Mouse (Mus musculus): ENCODE results near the gene Runx3. TPM values are rescaled to one million over a fixed set of nuclear protein-coding genes. Genes with fewer than 3 reads are reported as not detected.
A peak's percentile ranks its signal among the peaks of the same experiment; 100 is the strongest.

Runx3 gene
- polyA plus RNA-seq, 2 experiments, result 6.3 to 11.1 TPM

DNA sequence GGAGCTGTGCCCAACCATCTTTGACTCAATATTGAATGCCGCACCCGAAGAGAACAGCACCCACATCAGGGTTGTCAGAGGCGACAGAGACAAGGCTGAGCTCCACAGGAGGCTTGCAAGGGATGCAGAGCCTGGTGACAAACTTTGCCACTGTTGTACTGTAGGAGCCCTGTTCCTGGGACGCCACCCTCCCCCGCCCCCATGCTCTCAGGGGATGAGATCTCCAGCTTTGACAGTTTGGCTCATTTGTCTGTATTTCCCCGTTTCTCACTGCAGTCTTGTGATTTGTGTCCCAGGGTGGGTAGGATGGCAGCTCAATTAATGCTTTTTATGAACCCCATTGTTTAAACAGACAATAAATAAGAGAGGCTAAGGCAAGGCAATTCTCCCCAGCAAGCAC lies 14.9 kb downstream of the Runx3 start:
- Histone ChIP-seq H3K27ac (replicated peaks; ENCODE audit: low read depth, low read length) (no peak overlapping the region), H3K4me2 (replicated peaks; ENCODE audit: low read depth, low read length, severe bottlenecking) (no peak overlapping the region), H3K36me3 (ENCODE audit: control insufficient read depth, insufficient read depth, low read length) (no peaks in the 10 kb centered on the region), H3K4me1 (ENCODE audit: control insufficient read depth, insufficient read depth, low read length) (peaks cover 4% of the 10 kb centered on the region), H3K4me3 (replicated peaks; ENCODE audit: low read length) (no peak overlapping the region), H3K9ac (ENCODE audit: low read depth, low read length, severe bottlenecking) (no peak overlapping the region), H3K27me3 (ENCODE audit: control insufficient read depth, insufficient read depth, low read length) (peaks cover 21% of the 10 kb centered on the region), H3K9me3 (ENCODE audit: control insufficient read depth, low read length) (no peaks in the 10 kb centered on the region)
- DNase-seq (ENCODE audit: low spot score) (no peak), ATAC-seq (ENCODE audit: low FRiP score, low read depth) (no peak)
- 72% methylated on average over 6 of the region's 6 CpGs for WGBS
- no peak for TF ChIP-seq POLR2A (IDR thresholded peaks at IDR 0.05; ENCODE audit: borderline replicate concordance, extremely low read depth, insufficient read depth, insufficient read length)

DNA sequence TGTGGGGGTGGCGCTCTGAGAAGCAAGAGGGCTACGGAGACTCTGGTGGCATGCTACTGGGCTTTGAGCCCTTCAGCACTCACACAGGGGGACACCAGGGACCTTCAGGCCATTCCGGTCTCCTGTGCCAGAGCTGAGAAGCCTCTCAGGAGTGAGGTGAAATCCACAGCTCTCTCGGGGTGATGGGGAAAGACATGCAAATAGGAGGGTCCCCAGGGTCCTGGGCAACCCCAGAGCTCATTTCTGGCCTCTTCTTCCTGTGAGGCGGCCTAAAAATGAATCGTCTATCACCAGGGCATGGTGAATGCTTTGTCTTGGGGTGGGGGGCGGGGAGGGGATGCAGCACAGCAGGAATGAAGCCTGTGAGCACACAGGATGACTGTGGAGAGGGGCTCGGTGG lies 15.8 kb downstream of the Runx3 start:
- Histone ChIP-seq H3K36me3 (ENCODE audit: control insufficient read depth, insufficient read depth, low read length) (no peaks in the 10 kb centered on the region), H3K9ac (ENCODE audit: low read depth, low read length, severe bottlenecking) (no peak overlapping the region), H3K27me3 (ENCODE audit: control insufficient read depth, insufficient read depth, low read length) (peaks cover 30% of the 10 kb centered on the region), H3K4me3 (replicated peaks; ENCODE audit: low read length) (no peak overlapping the region), H3K9me3 (ENCODE audit: control insufficient read depth, low read length) (no peaks in the 10 kb centered on the region), H3K4me1 (ENCODE audit: control insufficient read depth, insufficient read depth, low read length) (peaks cover 12% of the 10 kb centered on the region), H3K4me2 (replicated peaks; ENCODE audit: low read depth, low read length, severe bottlenecking) (no peak overlapping the region), H3K27ac (replicated peaks; ENCODE audit: low read depth, low read length) (no peak overlapping the region)
- 74% methylated on average over 8 of the region's 8 CpGs for WGBS
- no peak for TF ChIP-seq POLR2A (IDR thresholded peaks at IDR 0.05; ENCODE audit: borderline replicate concordance, extremely low read depth, insufficient read depth, insufficient read length)
- no peak for DNase-seq (ENCODE audit: low spot score)
- ATAC-seq (ENCODE audit: low FRiP score, low read depth), result no peak

DNA sequence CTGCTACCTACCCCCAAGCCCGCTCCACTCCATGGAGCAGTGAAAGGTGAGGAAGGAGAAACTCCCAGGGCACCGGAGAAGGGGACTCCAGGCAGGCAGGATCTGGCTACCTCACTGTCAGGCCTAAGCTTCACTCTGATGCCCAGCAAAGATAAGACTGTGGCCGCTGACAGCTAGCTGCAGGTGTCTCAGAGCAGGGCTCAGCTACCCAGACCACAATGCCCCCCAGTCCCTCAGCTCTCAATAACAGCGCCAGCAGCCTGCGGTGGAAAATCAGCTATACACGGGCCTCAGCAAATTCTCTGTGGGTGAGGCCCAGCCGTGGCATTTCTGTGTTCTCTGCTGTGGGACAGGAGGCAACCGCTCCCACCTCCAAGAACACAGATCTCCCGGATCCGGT lies 16.2 kb downstream of the Runx3 start:
- Histone ChIP-seq H3K9me3 (ENCODE audit: control insufficient read depth, low read length) (no peaks in the 10 kb centered on the region), H3K4me2 (replicated peaks; ENCODE audit: low read depth, low read length, severe bottlenecking) (no peak overlapping the region), H3K36me3 (ENCODE audit: control insufficient read depth, insufficient read depth, low read length) (no peaks in the 10 kb centered on the region), H3K4me3 (replicated peaks; ENCODE audit: low read length) (no peak overlapping the region), H3K4me1 (ENCODE audit: control insufficient read depth, insufficient read depth, low read length) (peaks cover 16% of the 10 kb centered on the region), H3K27ac (replicated peaks; ENCODE audit: low read depth, low read length) (no peak overlapping the region), H3K27me3 (ENCODE audit: control insufficient read depth, insufficient read depth, low read length) (peaks cover 34% of the 10 kb centered on the region), H3K9ac (ENCODE audit: low read depth, low read length, severe bottlenecking) (no peak overlapping the region)
- no peak for TF ChIP-seq POLR2A (IDR thresholded peaks at IDR 0.05; ENCODE audit: borderline replicate concordance, extremely low read depth, insufficient read depth, insufficient read length)
- DNase-seq (ENCODE audit: low spot score) (no peak), ATAC-seq (ENCODE audit: low FRiP score, low read depth) (no peak)
- 63% methylated on average over 10 of the region's 10 CpGs for WGBS

DNA sequence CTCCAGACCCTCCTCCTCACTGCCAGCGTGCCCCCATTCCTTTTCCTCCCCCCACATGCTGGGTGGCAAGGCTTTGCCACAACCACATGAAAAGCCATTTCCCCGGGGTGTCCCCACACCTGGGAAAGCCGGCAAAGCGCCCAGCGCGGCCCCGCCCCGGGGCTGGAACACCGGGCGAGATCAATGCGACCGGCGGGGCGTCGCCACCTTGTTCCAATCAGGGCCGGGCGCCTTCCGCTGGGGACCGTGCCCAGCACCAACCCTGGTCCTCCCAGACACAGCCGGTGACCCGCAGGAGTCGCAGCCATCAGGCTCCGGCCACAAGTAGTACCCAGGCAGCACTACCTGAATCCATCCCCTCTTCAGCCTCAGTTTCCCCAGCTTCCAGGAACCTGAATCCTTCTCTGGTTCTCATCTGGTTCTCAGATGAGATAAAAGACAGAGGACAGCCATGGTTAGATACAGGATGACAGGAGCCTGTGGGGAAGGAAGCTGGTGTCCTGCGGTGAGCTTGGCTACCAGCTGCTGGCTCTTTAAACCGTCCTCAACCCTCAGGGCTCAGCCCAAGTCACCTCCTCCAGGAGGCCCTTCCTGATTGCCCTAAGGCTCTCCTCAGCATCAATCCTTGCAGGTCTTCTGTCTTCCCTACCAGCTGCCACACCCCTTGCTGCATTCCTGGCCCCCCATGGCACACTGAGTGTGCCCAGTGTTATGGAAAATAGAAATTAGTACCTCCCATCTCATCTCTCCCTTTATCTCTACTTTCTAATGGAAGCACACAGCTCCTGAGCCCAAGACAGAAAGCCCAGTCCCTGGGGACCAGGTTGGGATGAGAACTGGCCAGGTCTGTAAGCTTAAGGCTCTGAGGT lies 20.4 kb downstream of the Runx3 start:
- Histone ChIP-seq H3K27me3 (ENCODE audit: control insufficient read depth, insufficient read depth, low read length) (peaks cover 54% of the 10 kb centered on the region), H3K4me2 (replicated peaks; ENCODE audit: low read depth, low read length, severe bottlenecking) (peak overlapping the region; percentile 35), H3K4me1 (ENCODE audit: control insufficient read depth, insufficient read depth, low read length) (peaks cover 25% of the 10 kb centered on the region), H3K4me3 (replicated peaks; ENCODE audit: low read length) (0 out of 2 replicates have a peak overlapping the region, but pooled peaks have one; percentile 1), H3K36me3 (ENCODE audit: control insufficient read depth, insufficient read depth, low read length) (no peaks in the 10 kb centered on the region), H3K27ac (replicated peaks; ENCODE audit: low read depth, low read length) (no peak overlapping the region), H3K9ac (ENCODE audit: low read depth, low read length, severe bottlenecking) (0 out of 2 replicates have a peak overlapping the region, but pooled peaks have one; percentile 25), H3K9me3 (ENCODE audit: control insufficient read depth, low read length) (no peaks in the 10 kb centered on the region)
- ATAC-seq (ENCODE audit: low FRiP score, low read depth) (no peak), DNase-seq (ENCODE audit: low spot score) (no peak)
- 1% methylated on average over 25 of the region's 25 CpGs for WGBS
- no peak for TF ChIP-seq POLR2A (IDR thresholded peaks at IDR 0.05; ENCODE audit: borderline replicate concordance, extremely low read depth, insufficient read depth, insufficient read length)

DNA sequence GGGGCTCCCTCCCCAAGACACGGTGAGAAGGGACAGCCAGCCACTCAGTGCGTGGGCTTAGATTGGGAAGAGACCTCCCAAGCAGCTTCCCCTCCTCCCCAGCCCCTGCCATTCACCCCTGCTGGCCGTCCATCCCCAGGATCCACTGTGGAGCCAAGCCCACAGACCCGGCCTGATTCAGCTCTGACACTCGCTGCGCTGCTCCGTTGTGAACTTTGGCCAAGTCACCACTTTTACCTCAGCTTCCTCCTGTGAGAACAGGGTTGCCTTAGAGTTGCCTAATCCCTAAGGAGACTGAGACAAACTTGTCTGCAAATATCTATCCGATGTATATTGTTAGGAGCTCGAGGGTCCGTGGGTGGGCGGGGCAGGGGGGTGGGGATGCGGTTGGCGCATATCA lies 21.3 kb downstream of the Runx3 start:
- ATAC-seq (ENCODE audit: low FRiP score, low read depth), result no peak
- Histone ChIP-seq H3K9ac (ENCODE audit: low read depth, low read length, severe bottlenecking) (no peak overlapping the region), H3K4me1 (ENCODE audit: control insufficient read depth, insufficient read depth, low read length) (peaks cover 31% of the 10 kb centered on the region), H3K9me3 (ENCODE audit: control insufficient read depth, low read length) (no peaks in the 10 kb centered on the region), H3K4me3 (replicated peaks; ENCODE audit: low read length) (no peak overlapping the region), H3K27ac (replicated peaks; ENCODE audit: low read depth, low read length) (no peak overlapping the region), H3K4me2 (replicated peaks; ENCODE audit: low read depth, low read length, severe bottlenecking) (no peak overlapping the region), H3K36me3 (ENCODE audit: control insufficient read depth, insufficient read depth, low read length) (no peaks in the 10 kb centered on the region), H3K27me3 (ENCODE audit: control insufficient read depth, insufficient read depth, low read length) (peaks cover 59% of the 10 kb centered on the region)
- DNase-seq (ENCODE audit: low spot score), result no peak
- no peak for TF ChIP-seq POLR2A (IDR thresholded peaks at IDR 0.05; ENCODE audit: borderline replicate concordance, extremely low read depth, insufficient read depth, insufficient read length)
- 7% methylated on average over 11 of the region's 13 CpGs for WGBS

Measured in limb, embryonic 14.5 days (tissue).